21 mouse cellular contexts compared by ENCODE assay signal in genomic region chr16:76618295-76618694, GRCm38 (mm10).
DNase-seq lines count a peak whose midpoint lies in the region; ATAC-seq lines count a peak whose summit lies in the region.
"Had no signal": no experiment of that assay in that cellular context is flagged by ENCODE, and none has a peak within 500 bp of the region (broad histone marks: within the 10 kb centered on the region; RNA-seq: fewer than 3 reads in every experiment).

No protein-coding gene starts in this region.

- intact Hi-C loops in left cerebral cortex, postnatal 14 days (cut with DNase I): no loop called here

- ATAC-seq in frontal cortex, adult (ENCODE audit: low TSS enrichment): peak; percentile 74; the same call in 1 of the 2 replicates
- ATAC-seq: forebrain, embryonic 15.5 days; hindbrain, postnatal 0 days; inflammation-experienced regulatory T-cells, adult 6 months; intestine, embryonic 16.5 days; Patski had no signal

- no peak for DNase-seq in frontal cortex, postnatal 14 days (ENCODE audit: low spot score in 2 of 2)
- peak; percentile 6 to 22 for DNase-seq in left cerebral cortex, postnatal 14 days (ENCODE audit: low spot score in 2 of 2)
- no peak for DNase-seq in left cerebral cortex, adult 18-20 months (ENCODE audit: low spot score in 2 of 2)
- DNase-seq in right cerebral cortex, postnatal 25 days: peak; percentile 28
- no peak for DNase-seq in right cerebral cortex, adult 2 months (ENCODE audit: low spot score in 2 of 2)
- peak; percentile 19 for DNase-seq in telencephalon, adult 2 months (ENCODE audit: low read depth, low spot score)
- no peak for DNase-seq in adrenal gland, adult 2 months
- DNase-seq: adrenal gland, postnatal 25 days; B cell, adult 2 months; cerebellum, adult 18-20 months; cerebellum, adult 9-10 months; cerebellum, postnatal 14 days; heart, adult 18-20 months; heart, postnatal 10 days; heart, postnatal 36 days had no signal

Comparison
In these comparisons a context has a peak if more than half of its experiments do, and no peak if none do; other contexts are left out.
1. DNase-seq: peak in left cerebral cortex, postnatal 14 days (2 of 2), right cerebral cortex, postnatal 25 days (single experiment) and telencephalon, adult 2 months (single experiment); none in frontal cortex, postnatal 14 days (0 of 2), left cerebral cortex, adult 18-20 months (0 of 2), right cerebral cortex, adult 2 months (0 of 2) and adrenal gland, adult 2 months (single experiment).